Mouse (Mus musculus) cerebellum, adult 2 months (tissue): ENCODE measurements at regions not wholly inside any gene's neighbourhood (a gene's known extent, or its start where the extent isn't known, plus 50 kb on each side); places are given as distances from the start of the nearest gene placed in this dataset.

Experiments
- CTCF ChIP-seq: fragments of 200-500 bp; IDR thresholded peaks from 2 replicates; pipeline ENCODE4 v1.5.1; 2011; ENCODE audit warnings: low read depth, mild to moderate bottlenecking, control low read depth, low read length, moderate library complexity, borderline replicate concordance; ENCODE audit not compliant: insufficient read depth
- POLR2A ChIP-seq: fragments of 200-500 bp; IDR thresholded peaks from 2 replicates; pipeline ENCODE4 v1.6.1; 2011; ENCODE audit warnings: low read length, control low read depth, borderline replicate concordance; ENCODE audit not compliant: insufficient read depth

GRCm38 (mm10) chr13:70178073-70178491 is 375.9 kb downstream of the Med10 start:
- no peak for TF ChIP-seq CTCF
- TF ChIP-seq POLR2A = no peak
